Mouse (Mus musculus): ENCODE measurements at regions not wholly inside any gene's neighbourhood (a gene's known extent, or its start where the extent isn't known, plus 50 kb on each side); places are given as distances from the start of the nearest gene placed in this dataset.

DNA sequence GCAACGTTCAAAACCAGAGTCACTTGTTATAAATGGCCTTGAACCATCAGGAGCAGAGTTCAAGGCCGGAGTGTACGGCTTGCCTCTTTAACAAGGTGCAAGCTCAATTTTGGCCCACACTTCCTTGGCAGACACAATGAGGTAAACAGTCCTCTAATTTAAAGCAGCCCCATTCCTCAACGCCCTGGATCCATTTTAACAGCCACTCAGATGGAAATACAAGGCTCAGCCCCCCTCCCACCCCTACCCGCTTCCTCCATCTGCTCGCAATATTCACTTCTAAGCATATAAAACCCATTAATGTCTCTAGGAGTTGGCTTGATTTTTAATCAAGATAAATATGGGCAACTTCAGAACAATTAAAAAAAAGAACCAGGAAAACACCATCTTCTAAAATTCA lies 105.7 kb downstream of the Pmp22 start:
- TF ChIP-seq REST (IDR thresholded peaks at IDR 0.05; ENCODE audit: insufficient read depth, insufficient read length), result no peak
- TF ChIP-seq MAX (IDR thresholded peaks at IDR 0.05; ENCODE audit: low read depth), result no peak
- TF ChIP-seq SRF (IDR thresholded peaks at IDR 0.05; ENCODE audit: control insufficient read depth, insufficient read length, low read depth), result no peak
- no peak for TF ChIP-seq MYOG (IDR thresholded peaks at IDR 0.05; ENCODE audit: control insufficient read depth in 1 of 3, insufficient read depth in 1 of 3, insufficient read length in 2 of 3, low read depth in 2 of 3)

All from myocyte (in vitro differentiated cells).